ENCODE assay signal across 8 mouse cellular contexts in the genomic region with DNA sequence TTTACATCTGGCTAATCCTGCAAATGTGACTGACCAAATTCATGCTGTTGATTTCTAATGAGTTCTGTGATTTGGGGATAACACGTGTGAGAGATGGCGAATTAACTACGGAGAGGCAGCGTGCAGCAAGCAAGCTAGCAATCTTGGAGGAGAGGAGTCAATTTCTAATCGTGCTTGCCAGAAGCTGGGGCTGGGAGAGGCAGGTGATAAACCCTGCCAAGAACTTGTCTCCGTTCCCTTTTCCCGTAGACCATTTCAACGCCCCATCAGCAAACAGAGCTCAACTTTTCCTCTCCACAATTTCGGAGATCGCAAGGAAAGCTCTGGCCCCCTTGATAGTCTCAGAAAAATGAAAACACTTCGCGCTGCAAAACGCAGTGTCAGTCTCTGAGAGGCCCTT.
DNase-seq lines count a peak whose midpoint lies in the region; ATAC-seq lines count a peak whose summit lies in the region.

No protein-coding gene starts in this region.

- H3K4me3 ChIP-seq in embryonic facial prominence, embryonic 12.5 days = no peak overlapping the region
- peak overlapping the region; percentile 24 for H3K4me3 ChIP-seq in heart, embryonic 13.5 days

- no peak for ATAC-seq in embryonic facial prominence, embryonic 12.5 days (ENCODE audit: insufficient number of reproducible peaks, insufficient read depth, low FRiP score, low TSS enrichment)
- no peak for ATAC-seq in heart, embryonic 13.5 days (ENCODE audit: extremely low read depth, insufficient number of reproducible peaks, low FRiP score, low TSS enrichment)
- peak; percentile 38; the same call in 1 of the 2 replicates for ATAC-seq in megakaryocyte progenitor cell, adult 5-6 weeks (replicated peaks; ENCODE audit: poor library complexity)
- no peak for ATAC-seq in monocyte, adult 5-6 weeks (replicated peaks; ENCODE audit: insufficient number of reproducible peaks, low FRiP score, low TSS enrichment, poor library complexity, severe bottlenecking)

- peaks cover 42% of the 10 kb centered on the region for H3K4me1 ChIP-seq in embryonic facial prominence, embryonic 12.5 days
- peaks cover 37% of the 10 kb centered on the region for H3K4me1 ChIP-seq in heart, embryonic 13.5 days

- no peak overlapping the region for H3K4me2 ChIP-seq in embryonic facial prominence, embryonic 12.5 days (replicated peaks)
- peak overlapping the region; percentile 63 for H3K4me2 ChIP-seq in heart, embryonic 13.5 days

- no peaks in the 10 kb centered on the region for H3K9me3 ChIP-seq in embryonic facial prominence, embryonic 12.5 days
- H3K9me3 ChIP-seq in heart, embryonic 13.5 days = no peaks in the 10 kb centered on the region

- H3K9ac ChIP-seq in embryonic facial prominence, embryonic 12.5 days = no peak overlapping the region
- H3K9ac ChIP-seq in heart, embryonic 13.5 days = peak overlapping the region; percentile 67

- DNase-seq in heart, adult 11 months = peak; percentile 89
- no peak for DNase-seq in heart, postnatal 25 days (ENCODE audit: low spot score)
- DNase-seq in layer of hippocampus, adult 9-11 months = no peak
- no peak for DNase-seq in left cerebral cortex, adult 8-10 months (ENCODE audit: low spot score in 2 of 2)

- intact Hi-C loops in heart, postnatal 25 days (cut with DNase I) = no loop called here

- H3K27ac ChIP-seq in embryonic facial prominence, embryonic 12.5 days = peak overlapping the region; percentile 59
- H3K27ac ChIP-seq in heart, embryonic 13.5 days (replicated peaks) = peak overlapping the region; percentile 76

- no peaks in the 10 kb centered on the region for H3K27me3 ChIP-seq in embryonic facial prominence, embryonic 12.5 days
- no peaks in the 10 kb centered on the region for H3K27me3 ChIP-seq in heart, embryonic 13.5 days (replicated peaks)

- WGBS in embryonic facial prominence, embryonic 12.5 days = 37% methylated on average over 13 of the region's 13 CpGs
- 8% methylated on average over 13 of the region's 13 CpGs for WGBS in heart, embryonic 13.5 days

- no peaks in the 10 kb centered on the region for H3K36me3 ChIP-seq in embryonic facial prominence, embryonic 12.5 days
- H3K36me3 ChIP-seq in heart, embryonic 13.5 days = no peaks in the 10 kb centered on the region
